Mouse (Mus musculus) stomach, postnatal 0 days (tissue): ENCODE data around the gene Oas1g. TPM values are rescaled to one million over a fixed set of nuclear protein-coding genes. Genes with fewer than 3 reads are reported as not detected.

Experiments
- ATAC-seq: fragments of 200-750 bp; cut with Nextera tagmentation; 2 replicates; pipeline ENCODE4 v1.8.0; 2017; ENCODE audit not compliant: low FRiP score, low TSS enrichment
- DNase-seq: peaks from one replicate; pipeline ENCODE4 v3.0.0-alpha.2; 2016; ENCODE audit warnings: low spot score
- H3K27ac ChIP-seq: fragments of 300-500 bp; sonication (generic); replicated peaks from 2 replicates; pipeline ENCODE4 v1.5.1; 2014; ENCODE audit warnings: mild to moderate bottlenecking, control low read depth
- H3K27me3 ChIP-seq: fragments of 300-500 bp; sonication (generic); 2 replicates; pipeline ENCODE4 v1.6.1; 2014; ENCODE audit warnings: low read length; ENCODE audit not compliant: control insufficient read depth, insufficient read depth
- H3K36me3 ChIP-seq: fragments of 300-500 bp; sonication (generic); 2 replicates; pipeline ENCODE4 v1.6.1; 2014; ENCODE audit warnings: low read length, mixed read lengths; ENCODE audit not compliant: control insufficient read depth, insufficient read depth
- H3K4me1 ChIP-seq: fragments of 300-500 bp; sonication (generic); replicated peaks from 2 replicates; pipeline ENCODE4 v1.6.1; 2014; ENCODE audit warnings: antibody characterized with exemption; ENCODE audit not compliant: control insufficient read depth, insufficient read depth
- H3K4me2 ChIP-seq: fragments of 300-500 bp; sonication (generic); replicated peaks from 2 replicates; pipeline ENCODE4 v1.6.1; 2014; ENCODE audit warnings: low read depth, mild to moderate bottlenecking, control low read depth, moderate library complexity
- H3K4me3 ChIP-seq: fragments of 300-500 bp; sonication (generic); 2 replicates; pipeline ENCODE4 v1.5.1; 2014; ENCODE audit warnings: low read depth, low read length, control low read depth
- H3K9ac ChIP-seq: fragments of 300-500 bp; sonication (generic); 2 replicates; pipeline ENCODE4 v1.6.1; 2014; ENCODE audit warnings: mild to moderate bottlenecking, low read length, control low read depth, mixed read lengths
- H3K9me3 ChIP-seq: fragments of 300-500 bp; sonication (generic); 2 replicates; pipeline ENCODE4 v1.6.1; 2016; ENCODE audit warnings: low read length; ENCODE audit not compliant: control insufficient read depth
- CTCF ChIP-seq: IDR thresholded peaks from 2 replicates; pipeline ENCODE4 v1.5.1; 2016; ENCODE audit warnings: antibody characterized with exemption, low read depth, mild to moderate bottlenecking, moderate library complexity
- EP300 ChIP-seq: optimal IDR thresholded peaks from 2 replicates; pipeline ENCODE3; 2016; ENCODE audit warnings: antibody characterized with exemption
- WGBS: fragments of 180-500 bp; shearing (Covaris S2); extraction: QIAGEN DNeasy Blood & Tissue Kit; methylation state at CpG from one replicate; pipeline ENCODE4 v1.1.7; 2014; 5-methylcytosine and 5-hydroxymethylcytosine counted together
- microRNA-seq: library from miRNA; unstranded; fragments of <30 nt; microRNA quantifications from one replicate; pipeline ENCODE4, GENCODE M21; 2016
- polyA plus RNA-seq: library from polyadenylated mRNA; unstranded; fragments of >200 nt; fragmentation: Nextera tagmentation; extraction: Ambion mirVana; gene quantifications from 2 replicates; pipeline ENCODE4 v1.2.1, GENCODE M21; 2015

Gene Oas1g
- polyA plus RNA-seq, 1 experiment from 2014 or later = 5.1 TPM

DNA sequence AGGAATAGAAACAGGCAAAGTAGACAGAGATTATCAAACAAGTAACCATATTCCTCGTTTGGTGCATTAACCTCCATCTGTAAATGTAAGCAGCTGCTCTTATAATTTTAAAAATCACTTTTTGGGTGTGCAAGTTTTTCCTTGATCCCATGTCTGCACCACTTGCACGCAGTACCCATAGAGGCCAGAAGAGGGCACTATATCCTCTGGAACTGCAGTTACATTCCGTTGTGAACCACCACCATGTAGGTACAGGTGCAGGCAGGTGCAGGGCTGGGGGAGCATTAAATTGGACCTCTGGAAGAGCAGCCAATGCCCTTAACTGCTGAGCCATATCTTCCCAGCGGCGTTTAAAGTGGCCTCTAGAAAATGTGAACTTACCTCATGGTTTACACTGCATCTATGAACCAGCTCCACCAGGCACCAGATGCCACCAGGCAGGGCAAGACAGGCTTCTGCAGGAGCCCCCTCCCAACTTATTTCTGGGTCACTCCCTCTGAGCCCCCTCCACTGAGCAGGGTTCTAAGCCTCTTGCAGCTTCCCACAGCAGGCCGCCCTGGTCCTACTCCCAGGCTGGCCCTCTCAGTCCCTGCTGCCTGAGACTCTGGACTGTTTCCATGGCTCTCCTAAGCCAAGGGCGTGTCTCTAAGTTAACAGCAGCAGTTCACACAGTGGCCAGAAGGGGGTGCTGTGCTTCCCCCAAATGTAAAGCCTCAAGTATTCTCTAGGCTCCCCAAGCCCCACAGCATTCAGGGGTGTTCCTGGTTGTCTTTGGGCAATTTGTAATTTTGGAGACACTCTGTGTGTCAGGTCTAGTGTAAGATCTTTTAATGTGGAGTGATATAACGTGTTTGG lies 50.5 kb downstream of the Oas1g start:
- Histone ChIP-seq H3K4me2 (no peak overlapping the region), H3K9me3 (no peaks in the 10 kb centered on the region), H3K27me3 (no peaks in the 10 kb centered on the region), H3K4me1 (no peaks in the 10 kb centered on the region), H3K27ac (no peak overlapping the region), H3K9ac (no peak overlapping the region), H3K4me3 (no peak overlapping the region), H3K36me3 (no peaks in the 10 kb centered on the region)
- WGBS = 5% methylated on average over 8 of the region's 8 CpGs
- TF ChIP-seq EP300 (no peak), CTCF (peak; percentile 78)
- ATAC-seq (peak; percentile 15), DNase-seq (peak; percentile 58)

DNA sequence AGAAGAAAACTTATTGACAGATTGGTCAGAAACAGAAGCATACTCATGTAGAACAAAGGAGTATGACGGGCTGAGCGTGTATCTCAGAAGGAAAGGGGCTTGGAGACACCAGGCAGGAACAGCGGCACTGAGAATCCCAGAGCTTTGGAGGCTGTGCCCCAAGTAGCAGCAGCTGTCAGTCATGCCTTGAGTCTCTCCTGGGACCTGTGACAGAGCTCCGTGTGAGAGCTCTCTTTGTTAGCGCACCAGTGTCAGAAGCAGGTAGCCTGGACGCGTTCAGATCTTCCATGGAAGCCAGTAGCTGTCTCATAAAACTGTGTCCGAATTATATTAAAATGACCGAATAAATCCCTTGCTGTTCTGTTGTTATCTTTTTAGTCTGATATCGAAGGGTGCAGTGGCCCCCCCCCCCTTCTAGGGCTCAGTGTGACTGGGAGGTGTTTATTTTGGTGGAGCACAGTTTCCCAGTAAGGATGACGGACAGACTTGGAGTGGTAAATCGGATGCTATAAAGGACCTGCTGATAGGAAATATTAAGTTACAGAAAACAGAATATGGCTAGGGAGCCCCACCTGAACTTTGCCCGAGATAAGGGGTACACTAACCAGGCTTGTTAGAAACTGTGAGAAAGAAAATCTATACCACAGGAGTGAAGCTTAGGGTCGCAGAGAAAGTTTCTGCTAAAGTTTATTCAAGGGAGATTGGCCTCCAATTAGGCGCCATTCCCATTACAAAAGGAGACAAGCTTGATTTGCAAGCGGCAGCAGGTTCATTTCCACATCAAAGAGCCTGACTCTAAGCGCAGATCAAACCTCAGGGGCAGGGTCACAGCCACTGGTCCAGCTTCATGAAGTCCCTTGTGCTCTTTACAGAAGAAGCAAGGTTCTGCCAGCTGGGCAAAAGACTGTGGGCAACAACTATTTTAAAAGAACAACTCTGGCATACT lies 53.8 kb downstream of the Oas1g start:
- no peak overlapping the region for H3K9ac ChIP-seq
- H3K36me3 ChIP-seq = no peaks in the 10 kb centered on the region
- DNase-seq (no peak), ATAC-seq (no peak)
- H3K9me3 ChIP-seq = no peaks in the 10 kb centered on the region
- H3K27ac ChIP-seq = no peak overlapping the region
- TF ChIP-seq CTCF = no peak
- TF ChIP-seq EP300 = no peak
- H3K4me1 ChIP-seq = no peaks in the 10 kb centered on the region
- no peak overlapping the region for H3K4me3 ChIP-seq
- no peaks in the 10 kb centered on the region for H3K27me3 ChIP-seq
- H3K4me2 ChIP-seq = no peak overlapping the region
- WGBS = 13% methylated on average over 17 of the region's 17 CpGs

DNA sequence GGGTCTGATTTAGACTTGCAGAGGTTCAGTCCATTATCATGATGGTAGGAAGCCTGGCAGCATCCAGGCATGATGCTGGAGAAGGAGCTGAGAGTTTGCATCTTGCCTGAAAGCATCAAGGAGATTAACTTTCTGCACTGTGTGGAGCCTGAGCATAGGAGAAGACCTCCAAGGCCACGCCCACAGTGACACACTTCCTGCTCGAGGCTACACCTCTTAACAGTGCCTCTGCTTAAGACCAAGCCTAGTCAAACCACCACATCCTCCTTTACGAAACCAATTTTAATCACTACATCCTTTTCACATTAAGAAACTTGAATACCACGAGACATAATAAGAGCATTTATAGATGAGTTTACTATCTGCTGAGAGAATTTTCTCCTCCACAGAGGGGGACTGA lies 56.4 kb downstream of the Oas1g start:
- Histone ChIP-seq H3K4me1 (no peaks in the 10 kb centered on the region), H3K4me2 (no peak overlapping the region), H3K4me3 (no peak overlapping the region), H3K9me3 (no peaks in the 10 kb centered on the region), H3K9ac (no peak overlapping the region), H3K27ac (no peak overlapping the region), H3K27me3 (no peaks in the 10 kb centered on the region), H3K36me3 (no peaks in the 10 kb centered on the region)
- no peak for TF ChIP-seq EP300
- TF ChIP-seq CTCF = no peak
- no peak for DNase-seq
- ATAC-seq = no peak
- WGBS = 77% methylated on average over 4 of the region's 4 CpGs

Small RNAs within 50 kb of the gene (microRNA-seq; reads per million reads assigned to microRNA genes)
- gene Gm22907 = not detected

Other genes with a start within 250 kb of the Oas1g start
- 0.08 and 0.44 TPM in 2 replicates for gene Rasal1, start 238.8 kb downstream of the Oas1g start, polyA plus RNA-seq
- gene Dtx1, start 175.7 kb downstream of the Oas1g start, polyA plus RNA-seq = 2.0 and 3.1 TPM in 2 replicates
- gene Oas2, start 137.8 kb downstream of the Oas1g start, polyA plus RNA-seq = 0.59 and 0.74 TPM in 2 replicates
- 0.40 and 0.41 TPM in 2 replicates for gene Oas3, start 110.0 kb downstream of the Oas1g start, polyA plus RNA-seq
- gene Oas1e, start 92.1 kb downstream of the Oas1g start, polyA plus RNA-seq = not detected in 2 replicates
- gene Oas1c, start 75.1 kb downstream of the Oas1g start, polyA plus RNA-seq = 1.1 and 1.2 TPM in 2 replicates
- not detected in 2 replicates for gene Oas1f, start 40.2 kb downstream of the Oas1g start, polyA plus RNA-seq
- gene Oas1h, start 26.2 kb downstream of the Oas1g start, polyA plus RNA-seq = not detected in 2 replicates
- gene Oas1a, start 19.9 kb upstream of the Oas1g start, polyA plus RNA-seq = 15.5 and 16.1 TPM in 2 replicates
- 0.07 TPM in 1 of 2 replicates, not detected in the other for gene Oas1d, start 26.9 kb upstream of the Oas1g start, polyA plus RNA-seq
- gene Rph3a, start 122.5 kb upstream of the Oas1g start, polyA plus RNA-seq = 0.04 and 0.06 TPM in 2 replicates